Mouse (Mus musculus) spleen, adult 2 months (tissue): ENCODE measurements around the gene Tbx10.

Experiments used
- CTCF ChIP-seq: fragments of 200-500 bp; IDR thresholded peaks from 2 replicates; pipeline ENCODE4 v1.5.1; 2011; ENCODE audit warnings: mild to moderate bottlenecking, inconsistent platforms; ENCODE audit not compliant: insufficient read depth, insufficient read length, insufficient replicate concordance; ENCODE audit errors: extremely low read depth
- POLR2A ChIP-seq: fragments of 200-500 bp; IDR thresholded peaks from 2 replicates; pipeline ENCODE4 v1.6.1; 2011; ENCODE audit warnings: low read depth, low read length, inconsistent platforms

DNA sequence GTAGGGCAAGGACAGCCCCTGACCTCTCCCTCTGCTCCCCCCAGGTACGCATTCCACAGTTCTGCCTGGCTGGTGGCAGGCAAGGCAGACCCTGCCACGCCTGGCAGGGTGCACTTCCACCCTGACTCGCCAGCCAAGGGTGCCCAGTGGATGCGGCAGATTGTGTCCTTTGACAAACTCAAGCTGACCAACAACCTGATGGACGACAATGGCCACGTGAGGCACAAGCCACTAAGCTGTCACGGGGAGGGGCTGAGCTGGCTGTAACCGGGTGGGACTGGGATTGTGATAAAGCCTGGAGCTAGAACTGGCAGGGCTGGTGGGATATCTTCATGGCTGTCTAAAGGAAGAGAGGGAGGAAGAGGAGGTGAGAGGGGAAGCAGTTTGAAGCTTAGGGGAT, 4.7 kb downstream of the Tbx10 start:
- TF ChIP-seq CTCF (no peak), POLR2A (no peak)
